ENCODE assay signal across 18 mouse cellular contexts in the genomic region with DNA sequence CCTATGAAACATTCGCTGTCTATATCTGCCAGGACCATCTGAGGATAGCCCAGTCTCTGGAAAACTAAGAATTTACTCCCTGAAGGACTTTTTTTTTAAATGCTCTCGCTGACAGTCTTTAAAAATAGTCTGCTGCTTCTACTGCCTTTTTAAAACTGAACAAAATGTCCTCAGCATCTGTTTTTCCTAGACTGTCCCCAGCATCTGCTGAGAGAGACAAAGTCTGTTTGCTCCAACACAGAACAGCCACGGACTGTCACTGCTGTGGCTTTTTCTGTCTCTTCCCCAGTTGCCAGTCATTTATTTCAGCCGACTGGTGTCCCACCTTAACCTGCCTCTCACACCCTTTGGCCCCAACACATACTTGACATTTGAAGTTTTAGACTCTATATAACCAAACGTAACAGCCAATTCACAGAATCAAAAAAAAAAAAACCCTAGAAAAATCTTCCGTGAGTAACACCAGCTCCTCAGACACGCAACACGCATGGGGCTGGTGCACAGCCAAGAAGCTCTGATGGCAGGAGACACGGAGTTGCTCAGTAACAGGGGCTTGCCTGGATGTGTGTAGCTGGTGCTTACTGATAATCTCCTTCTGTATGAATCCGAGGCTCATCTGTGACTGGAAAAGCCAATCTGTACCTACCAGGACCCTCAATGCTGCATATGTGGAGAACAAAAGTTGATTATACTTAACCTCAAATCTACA.
DNase-seq lines count a peak whose midpoint lies in the region; ATAC-seq and TF ChIP-seq lines count a peak whose summit lies in the region.
"Had no signal": no experiment of that assay in that cellular context is flagged by ENCODE, and none has a peak within 500 bp of the region (broad histone marks: within the 10 kb centered on the region; RNA-seq: fewer than 3 reads in every experiment).

No protein-coding gene starts in this region.

- intact Hi-C loops in left cerebral cortex, postnatal 25 days (cut with DNase I): loop anchor here (2.0 kb wide), 1 partner anchor 53 kb away; no protein-coding TSS in a partner anchor

- 81% methylated on average over 10 of the region's 10 CpGs for WGBS in forebrain, postnatal 0 days
- WGBS in forebrain, embryonic 13.5 days: 92% methylated on average over 10 of the region's 10 CpGs

- H3K9me3 ChIP-seq in forebrain, postnatal 0 days (ENCODE audit: low read length): no peaks in the 10 kb centered on the region
- no peaks in the 10 kb centered on the region for H3K9me3 ChIP-seq in forebrain, embryonic 13.5 days (replicated peaks)
- H3K9me3 ChIP-seq: heart, embryonic 10.5 days; limb, embryonic 12.5 days; liver, embryonic 15.5 days; midbrain, embryonic 13.5 days had no signal

- H3K4me3 ChIP-seq in forebrain, postnatal 0 days (ENCODE audit: low read depth, low read length): no peak overlapping the region
- no peak overlapping the region for H3K4me3 ChIP-seq in forebrain, embryonic 13.5 days
- H3K4me3 ChIP-seq: heart, embryonic 10.5 days; limb, embryonic 12.5 days; liver, embryonic 15.5 days; midbrain, embryonic 13.5 days had no signal

- no peak overlapping the region for H3K27ac ChIP-seq in forebrain, postnatal 0 days (ENCODE audit: low read depth, low read length)
- no peak overlapping the region for H3K27ac ChIP-seq in forebrain, embryonic 13.5 days
- H3K27ac ChIP-seq: heart, embryonic 10.5 days; limb, embryonic 12.5 days; liver, embryonic 15.5 days; midbrain, embryonic 13.5 days had no signal

- H3K36me3 ChIP-seq in forebrain, postnatal 0 days (ENCODE audit: insufficient read depth): no peaks in the 10 kb centered on the region
- H3K36me3 ChIP-seq in forebrain, embryonic 13.5 days (ENCODE audit: poor library complexity, severe bottlenecking): 0 out of 2 replicates have a peak, but pooled peaks cover 4% of the 10 kb centered on the region
- H3K36me3 ChIP-seq: heart, embryonic 10.5 days; limb, embryonic 12.5 days; liver, embryonic 15.5 days; midbrain, embryonic 13.5 days had no signal

- peak; percentile 88 for ATAC-seq in forebrain, postnatal 0 days
- ATAC-seq in forebrain, embryonic 13.5 days: no peak
- ATAC-seq: inflammation-experienced regulatory T-cells, adult 6 months; midbrain, embryonic 13.5 days; Patski had no signal

- no peak for TF ChIP-seq CTCF in forebrain, postnatal 0 days (IDR thresholded peaks at IDR 0.05; ENCODE audit: low read depth)

- H3K4me1 ChIP-seq in forebrain, postnatal 0 days (ENCODE audit: insufficient read depth): no peaks in the 10 kb centered on the region
- no peaks in the 10 kb centered on the region for H3K4me1 ChIP-seq in forebrain, embryonic 13.5 days
- H3K4me1 ChIP-seq: liver, embryonic 15.5 days; midbrain, embryonic 13.5 days had no signal

- DNase-seq in forebrain, postnatal 0 days: peak; percentile 64
- DNase-seq in layer of hippocampus, adult 9-11 months: peak; percentile 40
- DNase-seq in left cerebral cortex, postnatal 25 days (ENCODE audit: low spot score in 2 of 2): peak; percentile 28 to 71
- DNase-seq in telencephalon, adult 2 months (ENCODE audit: low read depth, low spot score): peak; percentile 59
- DNase-seq in spleen, postnatal 10 days (ENCODE audit: low spot score in 2 of 2): no peak
- DNase-seq in kidney, postnatal 25 days: no peak
- no peak for DNase-seq in embryo, embryonic 11 days
- DNase-seq: cerebellum, postnatal 14 days; gastrocnemius, postnatal 10 days; heart, postnatal 4 days; lung, postnatal 36 days had no signal

- no peak overlapping the region for H3K9ac ChIP-seq in forebrain, postnatal 0 days
- H3K9ac ChIP-seq in forebrain, embryonic 13.5 days: no peak overlapping the region
- H3K9ac ChIP-seq: limb, embryonic 12.5 days; liver, embryonic 15.5 days; midbrain, embryonic 13.5 days had no signal

- no peaks in the 10 kb centered on the region for H3K27me3 ChIP-seq in forebrain, postnatal 0 days (ENCODE audit: insufficient read depth, low read length)
- no peaks in the 10 kb centered on the region for H3K27me3 ChIP-seq in forebrain, embryonic 13.5 days
- H3K27me3 ChIP-seq: limb, embryonic 12.5 days; liver, embryonic 15.5 days; midbrain, embryonic 13.5 days; Patski had no signal

- no peak overlapping the region for H3K4me2 ChIP-seq in forebrain, postnatal 0 days (ENCODE audit: low read depth)
- H3K4me2 ChIP-seq in forebrain, embryonic 13.5 days: no peak overlapping the region
- H3K4me2 ChIP-seq: limb, embryonic 12.5 days; liver, embryonic 15.5 days; midbrain, embryonic 13.5 days had no signal

Comparison
In these comparisons a context has a peak if more than half of its experiments do, and no peak if none do; other contexts are left out.
1. DNase-seq: peak in forebrain, postnatal 0 days (single experiment), layer of hippocampus, adult 9-11 months (single experiment), left cerebral cortex, postnatal 25 days (2 of 2) and telencephalon, adult 2 months (single experiment); none in spleen, postnatal 10 days (0 of 2), kidney, postnatal 25 days (0 of 2) and embryo, embryonic 11 days (single experiment).